ENCODE assay signal across 21 mouse cellular contexts in the genomic region with DNA sequence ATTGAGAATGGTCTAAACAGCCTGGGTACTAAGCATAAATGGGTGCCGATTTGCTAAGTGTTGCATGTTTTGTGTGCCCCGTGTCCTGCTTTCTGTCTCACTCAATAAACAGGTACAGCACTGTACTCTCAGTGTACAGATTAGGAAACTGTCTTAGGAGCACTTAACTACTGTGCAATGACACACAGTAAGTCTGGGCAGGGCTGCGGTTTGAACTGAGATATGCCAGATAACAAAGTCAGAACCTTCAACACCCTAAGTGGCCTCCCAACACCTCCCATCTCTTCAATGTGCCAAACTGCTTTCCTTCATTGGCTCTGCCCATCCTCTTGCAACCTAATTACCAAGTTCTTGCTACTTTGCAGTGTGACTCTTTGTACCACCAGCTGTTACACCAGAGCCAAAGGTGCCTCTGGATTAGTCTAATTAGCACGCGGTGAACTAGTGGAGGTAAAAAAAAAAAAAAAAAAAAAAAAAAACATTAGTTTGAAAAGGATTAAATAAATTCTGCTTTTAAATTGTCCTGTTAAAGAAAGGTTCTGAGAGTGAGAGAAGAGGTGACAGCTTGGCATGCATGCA.
DNase-seq lines count a peak whose midpoint lies in the region; ATAC-seq and TF ChIP-seq lines count a peak whose summit lies in the region.
"Had no signal": no experiment of that assay in that cellular context is flagged by ENCODE, and none has a peak within 500 bp of the region (broad histone marks: within the 10 kb centered on the region; RNA-seq: fewer than 3 reads in every experiment).

No protein-coding gene starts in this region.

- H3K27me3 ChIP-seq in lung, postnatal 0 days (replicated peaks; ENCODE audit: insufficient read depth, low read length), result no peaks in the 10 kb centered on the region
- no peaks in the 10 kb centered on the region for H3K27me3 ChIP-seq in liver, embryonic 11.5 days (replicated peaks; ENCODE audit: control insufficient read depth, insufficient read depth, low read length)
- no peaks in the 10 kb centered on the region for H3K27me3 ChIP-seq in forebrain, embryonic 16.5 days (replicated peaks; ENCODE audit: control insufficient read depth, insufficient read depth, low read length)
- H3K27me3 ChIP-seq: embryonic facial prominence, embryonic 12.5 days; heart, embryonic 13.5 days; hindbrain, embryonic 13.5 days; limb, embryonic 13.5 days had no signal

- H3K4me2 ChIP-seq in lung, postnatal 0 days (replicated peaks; ENCODE audit: low read depth, low read length), result no peak overlapping the region
- H3K4me2 ChIP-seq in liver, embryonic 11.5 days, result peak overlapping the region; percentile 8; the same call in 1 of the 2 replicates
- H3K4me2 ChIP-seq in forebrain, embryonic 16.5 days (ENCODE audit: low read length), result no peak overlapping the region
- H3K4me2 ChIP-seq: embryonic facial prominence, embryonic 12.5 days; forebrain, embryonic 13.5 days; heart, embryonic 13.5 days; hindbrain, embryonic 13.5 days; limb, embryonic 13.5 days had no signal

- no peak for TF ChIP-seq CTCF in lung, postnatal 0 days (IDR thresholded peaks at IDR 0.05)

- no peak for TF ChIP-seq EP300 in lung, postnatal 0 days (IDR thresholded peaks at IDR 0.05)

- ATAC-seq in lung, postnatal 0 days, result 0 out of 2 replicates have a peak, but pooled peaks have one; percentile 30
- peak; percentile 87 for ATAC-seq in liver, embryonic 11.5 days (replicated peaks; ENCODE audit: low FRiP score)
- peak; percentile 42; the same call in 1 of the 2 replicates for ATAC-seq in monocyte, adult 5-6 weeks (replicated peaks; ENCODE audit: insufficient number of reproducible peaks, low FRiP score, low TSS enrichment, poor library complexity, severe bottlenecking)
- no peak for ATAC-seq in erythroblast, adult 5-6 weeks (replicated peaks; ENCODE audit: low FRiP score, poor library complexity, severe bottlenecking)
- ATAC-seq in forebrain, embryonic 16.5 days, result no peak
- ATAC-seq: forebrain, embryonic 13.5 days; midbrain, embryonic 16.5 days had no signal

- H3K9ac ChIP-seq in lung, postnatal 0 days (replicated peaks; ENCODE audit: low read depth), result no peak overlapping the region
- H3K9ac ChIP-seq in liver, embryonic 11.5 days (ENCODE audit: low read depth, low read length), result no peak overlapping the region
- H3K9ac ChIP-seq in forebrain, embryonic 16.5 days (replicated peaks; ENCODE audit: low read depth, low read length), result no peak overlapping the region
- H3K9ac ChIP-seq: embryonic facial prominence, embryonic 12.5 days; forebrain, embryonic 13.5 days; heart, embryonic 13.5 days; hindbrain, embryonic 13.5 days; limb, embryonic 13.5 days had no signal

- H3K4me1 ChIP-seq in lung, postnatal 0 days (ENCODE audit: insufficient read depth, low read depth, low read length), result peaks cover 19% of the 10 kb centered on the region; the same call in 1 of the 2 replicates
- H3K4me1 ChIP-seq in liver, embryonic 11.5 days (replicated peaks; ENCODE audit: control insufficient read depth, insufficient read depth, low read length), result peaks cover 18% of the 10 kb centered on the region
- no peaks in the 10 kb centered on the region for H3K4me1 ChIP-seq in forebrain, embryonic 16.5 days (replicated peaks; ENCODE audit: control insufficient read depth, insufficient read depth, low read length)
- H3K4me1 ChIP-seq: forebrain, embryonic 13.5 days had no signal

- no peak overlapping the region for H3K27ac ChIP-seq in lung, postnatal 0 days (ENCODE audit: low read length)
- no peak overlapping the region for H3K27ac ChIP-seq in liver, embryonic 11.5 days (ENCODE audit: low read depth, low read length)
- H3K27ac ChIP-seq in forebrain, embryonic 16.5 days (ENCODE audit: low read length), result no peak overlapping the region
- H3K27ac ChIP-seq: embryonic facial prominence, embryonic 12.5 days; forebrain, embryonic 13.5 days; heart, embryonic 13.5 days; hindbrain, embryonic 13.5 days; limb, embryonic 13.5 days had no signal

- no peaks in the 10 kb centered on the region for H3K9me3 ChIP-seq in lung, postnatal 0 days (ENCODE audit: low read length)
- no peaks in the 10 kb centered on the region for H3K9me3 ChIP-seq in liver, embryonic 11.5 days (ENCODE audit: control insufficient read depth, low read length)
- H3K9me3 ChIP-seq in forebrain, embryonic 16.5 days (ENCODE audit: control insufficient read depth, low read length), result no peaks in the 10 kb centered on the region
- H3K9me3 ChIP-seq: embryonic facial prominence, embryonic 12.5 days; forebrain, embryonic 13.5 days; heart, embryonic 13.5 days; hindbrain, embryonic 13.5 days; limb, embryonic 13.5 days had no signal

- H3K4me3 ChIP-seq in lung, postnatal 0 days (ENCODE audit: low read depth, low read length), result no peak overlapping the region
- H3K4me3 ChIP-seq in liver, embryonic 11.5 days (ENCODE audit: low read depth, low read length), result no peak overlapping the region
- H3K4me3 ChIP-seq in forebrain, embryonic 16.5 days (replicated peaks; ENCODE audit: low read length), result no peak overlapping the region
- H3K4me3 ChIP-seq: embryonic facial prominence, embryonic 12.5 days; forebrain, embryonic 13.5 days; heart, embryonic 13.5 days; hindbrain, embryonic 13.5 days; limb, embryonic 13.5 days had no signal

- DNase-seq in lung, postnatal 0 days (ENCODE audit: low spot score), result peak; percentile 12
- DNase-seq in lung, postnatal 14 days, result no peak
- peak; percentile 29 for DNase-seq in MN1 (ENCODE audit: low spot score)
- no peak for DNase-seq in liver, embryonic 11.5 days (ENCODE audit: low spot score)
- DNase-seq in gastrocnemius, postnatal 4 days (ENCODE audit: low spot score in 2 of 2), result no peak
- DNase-seq: adrenal gland, adult 8-10 months; cerebellum, postnatal 25 days; gastrocnemius, postnatal 10 days; kidney, adult 18-20 months; kidney, postnatal 4 days; lung, postnatal 4 days; thymus, adult 18-20 months had no signal

- peaks cover 9% of the 10 kb centered on the region; the same call in 1 of the 2 replicates for H3K36me3 ChIP-seq in lung, postnatal 0 days (ENCODE audit: insufficient read depth, low read length)
- no peaks in the 10 kb centered on the region for H3K36me3 ChIP-seq in liver, embryonic 11.5 days (ENCODE audit: control insufficient read depth, insufficient read depth, low read length)
- no peaks in the 10 kb centered on the region for H3K36me3 ChIP-seq in forebrain, embryonic 16.5 days (ENCODE audit: control insufficient read depth, insufficient read depth)
- H3K36me3 ChIP-seq: hindbrain, embryonic 13.5 days had no signal

- 41% methylated on average over 5 of the region's 5 CpGs for WGBS in lung, postnatal 0 days
- 39% methylated on average over 5 of the region's 5 CpGs for WGBS in liver, embryonic 11.5 days
- 24% methylated on average over 5 of the region's 5 CpGs for WGBS in forebrain, embryonic 16.5 days

Comparison
In these comparisons a context has a peak if more than half of its experiments do, and no peak if none do; other contexts are left out.
1. DNase-seq: peak in lung, postnatal 0 days (single experiment) and MN1 (single experiment); none in lung, postnatal 14 days (single experiment), liver, embryonic 11.5 days (single experiment) and gastrocnemius, postnatal 4 days (0 of 2).
2. ATAC-seq: peak in lung, postnatal 0 days (single experiment), liver, embryonic 11.5 days (single experiment) and monocyte, adult 5-6 weeks (single experiment); none in erythroblast, adult 5-6 weeks (single experiment) and forebrain, embryonic 16.5 days (single experiment).